Mouse (Mus musculus) brain, embryonic 14.5 days (tissue): Measurements from ENCODE around the gene Ccdc6.

Experiments used
- CTCF ChIP-seq: fragments of 200-500 bp; IDR thresholded peaks from 2 replicates; pipeline ENCODE4 v1.5.1; 2012; ENCODE audit warnings: inconsistent platforms, mild to moderate bottlenecking, moderate library complexity, borderline replicate concordance; ENCODE audit not compliant: insufficient read depth, insufficient read length; ENCODE audit errors: extremely low read depth
- POLR2A ChIP-seq: fragments of 200-500 bp; IDR thresholded peaks from 2 replicates; pipeline ENCODE4 v1.6.1; 2012; ENCODE audit warnings: mild to moderate bottlenecking, inconsistent platforms, borderline replicate concordance; ENCODE audit not compliant: poor library complexity, insufficient read depth, insufficient read length, severe bottlenecking; ENCODE audit errors: extremely low read depth

GRCm38 (mm10) chr10:70066497-70067168, 30.3 kb upstream of the Ccdc6 start:
- TF ChIP-seq POLR2A (no peak), CTCF (no peak)
